Mouse (Mus musculus) cerebellum, postnatal 4 days (tissue): Measurements from ENCODE around the gene Pgm3.
A peak's percentile ranks its signal among the peaks of the same experiment; 100 is the strongest.
"Not testable (repeated sequence)": the region's sequence is repeated elsewhere in the genome, so short reads cannot be mapped to it uniquely, and the experiment has no call there.

Experiments
- DNase-seq, 2 experiments: peaks; one replicate each; pipeline ENCODE4 v3.0.0; 2022; ENCODE audit warnings: low spot score in 2 of 2, mixed read lengths in 1 of 2

The Pgm3 gene

DNA sequence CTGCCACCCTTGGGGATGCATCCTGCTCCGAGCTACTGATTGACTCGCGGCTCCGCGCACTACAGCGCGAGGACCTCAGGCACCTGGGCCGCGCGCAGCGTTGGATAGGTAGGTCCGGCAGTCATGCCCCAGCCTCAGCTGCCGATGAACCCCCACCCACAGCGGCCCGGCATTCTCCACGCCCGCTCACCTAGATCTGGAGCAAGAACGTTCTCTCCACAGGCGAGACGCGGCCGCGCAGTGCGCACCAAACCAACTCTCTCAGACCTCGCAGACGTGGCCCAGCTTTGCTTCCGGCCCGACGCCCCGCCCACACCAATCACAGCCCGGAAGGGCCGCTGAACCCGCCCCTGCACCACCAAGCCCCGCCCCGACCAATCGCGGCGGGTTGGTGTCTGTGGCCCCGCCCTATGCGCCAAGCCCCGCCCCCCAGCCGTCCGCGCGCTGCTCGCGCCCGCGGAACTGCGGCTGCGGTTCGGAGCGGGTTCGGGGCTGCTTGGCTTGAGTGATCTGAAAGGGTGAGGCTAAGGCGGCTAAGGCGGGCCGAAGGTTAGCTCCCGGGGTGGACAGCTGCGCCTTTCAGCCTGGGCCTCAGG is at the start of gene Pgm3, which contains the start of gene Rwdd2a:
Pgm3 (minus strand) TSS at position 303 of the 596 bp plus-strand sequence.
Rwdd2a (plus strand) TSS at position 452 of the 596 bp plus-strand sequence.
- DNase-seq = peak; percentile 97

DNA sequence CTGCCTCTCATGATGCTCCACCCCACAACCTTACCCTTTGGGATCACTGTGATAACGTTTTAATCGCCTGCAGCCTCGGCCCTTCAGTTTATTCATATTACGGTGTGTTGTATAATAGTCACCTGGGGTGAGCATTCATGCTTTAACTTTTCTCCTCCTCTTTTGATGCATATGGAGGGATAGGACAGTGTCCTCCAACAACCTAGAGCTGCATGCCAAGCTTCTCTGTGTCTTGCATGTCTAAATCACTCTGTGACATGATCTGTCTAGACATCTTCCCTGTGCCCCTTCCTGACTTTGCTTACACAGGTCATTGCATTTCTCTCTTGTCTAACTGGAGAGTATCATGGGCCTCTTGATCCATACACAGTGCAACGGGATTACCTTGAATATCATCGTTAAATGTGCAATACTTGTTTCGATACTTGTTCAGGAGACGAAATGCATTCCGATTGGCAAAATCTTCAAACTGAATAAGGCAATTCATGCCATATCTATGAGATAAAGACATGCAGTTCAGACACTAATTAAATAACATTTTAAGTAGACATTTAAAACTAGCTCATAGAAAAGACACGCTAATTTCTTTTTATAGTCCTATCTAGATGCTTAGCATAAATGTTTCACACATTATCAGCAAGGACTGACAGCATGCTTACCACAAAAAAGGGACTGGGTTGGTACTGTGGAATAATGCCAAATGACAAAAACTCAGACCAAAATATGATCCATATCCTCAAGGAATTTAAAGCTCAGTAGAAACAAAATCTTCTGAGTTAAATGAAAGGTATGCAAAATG is 47.9 kb upstream of the Pgm3 start:
- DNase-seq = no peak

DNA sequence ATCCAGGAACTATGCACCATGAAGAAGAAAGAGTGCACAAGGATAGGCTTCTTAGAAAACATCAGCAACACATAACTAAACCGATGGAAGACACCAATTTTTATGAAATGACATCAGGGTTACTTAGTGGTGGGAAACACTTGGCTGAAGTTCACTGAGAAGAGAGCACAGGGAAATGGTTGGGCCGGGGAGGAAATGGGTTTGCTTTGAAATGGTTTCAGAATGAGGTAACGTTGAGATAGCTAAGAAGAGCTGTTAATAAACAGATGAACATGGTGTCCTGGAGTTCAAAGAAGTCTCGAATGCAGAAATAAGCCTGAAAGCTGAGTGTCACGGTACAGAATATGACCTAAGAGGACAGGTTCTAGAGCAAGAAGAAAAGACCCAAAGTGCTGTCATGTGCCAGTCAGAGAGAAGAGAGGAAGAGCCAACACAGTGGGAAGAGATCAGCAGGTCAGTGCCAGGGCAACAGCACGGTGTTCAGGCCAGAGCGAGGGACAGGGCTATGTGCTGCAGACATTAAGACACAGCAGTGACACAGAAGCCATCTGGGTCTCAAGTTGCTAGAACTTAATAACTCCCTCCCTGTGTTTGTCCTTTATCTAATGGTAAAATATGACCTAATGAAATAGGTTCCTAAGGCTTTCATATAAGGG is 46.3 kb upstream of the Pgm3 start:
- no peak for DNase-seq

DNA sequence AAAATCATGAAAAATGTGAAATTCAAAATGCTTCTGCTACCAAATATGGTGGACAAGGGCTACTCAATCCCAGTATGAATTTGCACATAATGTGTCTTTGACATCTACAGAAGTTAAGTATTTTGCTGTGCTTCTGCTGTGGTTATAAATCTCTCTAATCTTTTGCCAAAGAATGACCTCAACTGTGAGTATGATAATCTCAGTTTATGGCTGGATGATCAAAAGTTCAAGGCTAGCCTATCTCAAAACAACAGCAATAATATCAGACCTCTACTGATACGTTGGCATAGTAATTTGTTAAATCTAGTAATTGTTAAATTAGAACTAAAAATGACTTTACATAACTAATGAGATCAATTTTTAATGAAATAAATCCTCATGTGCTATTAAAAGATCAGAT is 44.1 kb upstream of the Pgm3 start:
- DNase-seq = no peak

DNA sequence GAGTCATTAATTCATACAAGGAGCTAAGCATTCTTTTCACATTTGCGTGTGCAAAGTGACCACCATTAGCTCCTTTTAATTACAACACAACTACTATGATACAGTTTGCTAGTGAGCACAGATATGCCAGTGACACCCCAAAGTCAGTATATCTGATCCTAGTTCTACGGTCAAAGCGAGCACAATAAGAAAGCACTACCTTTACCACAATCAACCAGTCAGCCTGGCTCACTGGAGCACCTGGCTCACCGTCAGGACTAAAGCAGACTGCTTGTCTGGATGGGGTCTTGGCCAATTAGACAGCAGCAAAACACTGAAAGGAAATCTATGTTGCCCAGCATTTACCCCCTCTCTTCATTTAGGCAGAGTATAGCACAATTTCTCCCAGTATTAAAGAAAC is 40.4 kb upstream of the Pgm3 start:
- DNase-seq = no peak

DNA sequence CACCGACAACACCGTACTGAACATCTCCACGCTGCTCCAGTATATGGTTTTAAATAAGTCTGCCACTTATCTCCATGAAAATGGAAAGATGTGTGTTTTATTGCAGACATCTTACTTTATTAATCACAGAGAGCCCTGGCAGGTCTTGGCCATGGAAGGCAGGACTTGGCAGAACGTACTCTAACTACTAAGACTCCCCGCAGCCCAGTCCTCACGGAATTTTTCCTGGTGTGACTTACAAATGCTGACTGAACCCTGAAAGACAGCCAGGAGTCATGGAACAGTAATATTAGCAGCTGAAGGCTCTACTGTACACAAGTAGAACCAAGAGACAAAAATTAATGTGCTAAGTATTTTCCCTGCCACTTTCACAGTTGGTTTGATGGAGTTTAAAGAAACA is 34.1 kb upstream of the Pgm3 start:
- no peak for DNase-seq

DNA sequence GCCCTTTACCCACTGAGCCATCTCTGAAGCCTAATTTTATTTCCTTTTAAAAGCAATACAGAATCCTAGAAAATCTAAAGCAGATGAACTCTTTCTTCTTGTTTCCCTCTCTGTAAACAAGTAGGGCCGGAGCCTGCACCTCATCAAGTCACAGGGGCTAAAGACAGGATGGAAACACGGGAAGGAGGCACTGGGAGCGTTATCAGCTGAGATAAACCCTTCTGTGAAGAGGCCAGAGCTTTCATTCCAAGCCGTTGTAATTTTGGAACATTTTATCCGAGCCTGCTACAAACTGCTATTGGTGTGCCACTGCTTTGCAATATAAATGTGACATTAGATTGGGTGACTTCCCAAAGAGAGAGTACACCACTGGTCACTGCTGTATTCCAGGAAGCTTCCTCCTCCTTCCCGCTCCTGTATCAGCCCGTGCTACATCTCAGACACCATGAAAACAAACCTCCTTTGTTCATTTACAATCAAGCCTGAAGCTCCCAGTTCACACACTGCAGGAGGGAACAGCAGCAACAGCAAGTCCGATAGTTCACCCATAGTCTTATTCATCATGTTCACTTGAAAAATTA is 28.2 kb upstream of the Pgm3 start:
- no peak for DNase-seq

DNA sequence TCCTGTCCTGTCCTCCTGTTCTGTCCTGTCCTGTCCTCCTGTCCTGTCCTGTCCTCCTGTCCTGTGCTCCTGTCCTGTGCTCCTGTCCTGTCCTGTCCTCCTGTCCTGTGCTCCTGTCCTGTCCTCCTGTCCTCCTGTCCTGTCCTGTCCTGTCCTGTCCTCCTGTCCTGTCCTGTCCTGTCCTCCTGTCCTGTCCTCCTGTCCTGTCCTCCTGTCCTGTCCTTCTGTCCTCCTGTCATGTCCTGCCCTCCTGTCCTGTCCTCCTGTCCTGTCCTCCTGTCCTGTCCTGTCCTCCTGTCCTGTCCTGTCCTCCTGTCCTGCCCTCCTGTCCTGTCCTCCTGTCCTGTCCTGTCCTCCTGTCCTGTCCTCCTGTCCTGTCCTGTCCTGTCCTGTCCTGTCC is 25.3 kb upstream of the Pgm3 start:
- not testable (repeated sequence) for DNase-seq

DNA sequence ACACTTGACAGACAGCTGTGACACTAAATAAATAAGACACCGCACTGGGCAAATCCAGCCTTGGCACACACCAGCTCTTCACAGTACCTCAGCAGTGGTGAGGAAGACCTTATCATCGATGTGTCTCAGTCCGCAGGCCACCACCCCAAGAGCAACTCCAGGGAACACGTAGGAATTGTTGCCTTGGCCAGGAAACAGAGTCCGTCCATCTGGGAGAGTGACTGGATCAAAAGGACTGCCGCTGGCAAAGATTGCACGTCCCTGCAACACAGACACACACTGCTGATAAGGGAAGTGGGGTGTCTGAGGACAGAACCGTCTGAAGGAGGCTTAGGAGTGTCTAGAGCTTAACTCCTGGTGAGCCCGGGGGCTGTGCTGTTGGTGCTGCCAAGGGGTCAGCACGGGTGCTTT is 22.7 kb upstream of the Pgm3 start:
- not testable (repeated sequence) for DNase-seq

DNA sequence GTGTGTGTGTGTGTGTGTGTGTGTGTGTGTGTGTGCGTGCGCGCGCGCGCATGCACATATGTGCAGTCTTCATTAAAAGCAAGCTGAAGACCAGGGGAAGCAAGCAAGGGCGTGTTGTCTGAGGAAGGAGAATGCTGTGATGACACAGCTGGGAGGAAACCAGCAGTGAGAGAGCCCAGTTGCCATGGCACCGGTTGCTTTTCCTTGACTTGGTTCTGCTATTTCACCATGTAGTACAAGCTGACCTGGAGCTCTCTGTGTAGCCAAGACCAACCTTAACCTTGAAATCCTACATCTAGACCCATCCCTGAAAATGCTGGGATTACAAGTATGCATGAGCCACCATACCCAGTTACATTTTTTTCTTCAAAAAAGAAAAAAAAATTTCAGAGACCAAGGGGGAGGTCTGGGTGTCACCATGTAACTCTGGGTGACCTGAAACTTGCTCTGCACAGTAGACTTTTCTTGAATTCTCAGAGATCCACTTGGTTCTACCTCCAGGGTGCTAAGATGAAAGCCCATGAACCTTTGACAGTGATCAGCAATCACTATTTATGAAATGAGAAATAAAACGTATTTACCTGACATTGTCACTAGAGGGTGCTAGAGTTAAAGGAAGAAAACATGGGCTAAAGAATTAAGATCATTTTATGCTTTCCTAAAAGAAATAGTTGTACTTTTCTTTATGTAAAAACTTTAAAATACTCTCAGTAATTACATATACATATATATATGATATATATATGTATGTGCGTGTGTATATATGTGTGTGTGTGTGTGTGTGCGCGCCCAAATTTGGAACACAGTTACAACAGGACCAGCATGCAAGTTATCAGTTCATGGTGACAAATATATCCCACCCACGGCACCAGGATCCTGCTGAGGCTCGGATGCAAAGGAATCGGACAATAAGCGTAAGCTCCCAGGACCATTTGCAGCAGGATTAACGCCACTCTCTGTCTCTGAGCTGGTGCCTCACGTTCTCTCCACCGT is 21.3 kb upstream of the Pgm3 start:
- no peak for DNase-seq

DNA sequence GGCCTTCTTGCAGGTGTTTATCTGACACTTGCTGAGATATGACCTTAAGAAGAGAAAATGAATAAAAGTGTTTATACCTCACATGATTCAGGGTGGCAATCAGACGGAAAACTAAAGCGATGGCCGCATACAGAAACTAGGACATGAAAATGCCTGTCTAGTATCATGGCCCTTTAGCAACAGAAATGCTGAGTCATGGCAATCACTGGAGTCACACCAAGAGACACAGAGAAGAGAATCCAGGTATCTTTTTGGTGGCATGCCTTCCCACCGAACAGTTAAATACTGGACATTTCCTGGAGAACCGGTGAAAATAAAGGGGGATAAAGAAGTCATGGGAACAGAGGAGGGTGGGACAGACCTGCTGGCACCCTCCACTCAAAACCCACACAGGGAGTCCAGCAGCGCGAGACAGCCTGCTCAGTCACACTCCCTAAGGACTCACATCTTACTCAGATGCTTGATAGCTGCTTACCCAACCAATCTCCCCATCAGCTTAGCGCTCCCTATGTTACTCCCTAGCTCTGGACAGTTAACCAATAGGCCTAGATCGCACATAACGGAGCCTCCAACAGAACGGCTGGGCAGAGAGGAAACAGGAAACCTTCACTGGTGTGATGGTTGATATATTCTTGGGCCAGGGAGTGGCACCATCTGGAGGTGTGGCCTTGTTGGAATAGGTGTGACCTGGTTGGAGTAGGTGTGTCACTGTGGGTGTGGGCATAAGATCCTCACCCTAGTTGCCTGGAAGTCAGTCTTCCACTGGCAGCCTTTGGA is 15.6 kb upstream of the Pgm3 start:
- DNase-seq = no peak

DNA sequence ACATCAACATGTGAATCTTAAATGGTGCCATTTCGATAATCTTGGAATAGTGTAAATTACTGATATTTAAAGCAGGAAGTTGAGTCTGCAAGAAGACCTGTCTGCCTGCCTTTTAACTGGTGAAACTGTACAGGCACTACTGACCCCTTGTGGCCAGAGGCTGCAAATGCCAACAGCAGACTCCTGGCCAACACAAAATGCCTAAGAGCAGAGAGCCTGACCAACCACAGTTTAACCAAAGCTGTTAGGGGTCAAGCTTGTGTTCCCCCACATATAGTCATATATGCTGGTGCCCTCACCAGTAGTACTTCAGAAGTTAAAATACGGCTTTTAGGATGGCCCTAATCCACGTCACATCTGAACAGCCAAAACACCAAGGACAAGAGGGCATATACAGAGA is 12.1 kb upstream of the Pgm3 start:
- peak; percentile 56 to 59 for DNase-seq

DNA sequence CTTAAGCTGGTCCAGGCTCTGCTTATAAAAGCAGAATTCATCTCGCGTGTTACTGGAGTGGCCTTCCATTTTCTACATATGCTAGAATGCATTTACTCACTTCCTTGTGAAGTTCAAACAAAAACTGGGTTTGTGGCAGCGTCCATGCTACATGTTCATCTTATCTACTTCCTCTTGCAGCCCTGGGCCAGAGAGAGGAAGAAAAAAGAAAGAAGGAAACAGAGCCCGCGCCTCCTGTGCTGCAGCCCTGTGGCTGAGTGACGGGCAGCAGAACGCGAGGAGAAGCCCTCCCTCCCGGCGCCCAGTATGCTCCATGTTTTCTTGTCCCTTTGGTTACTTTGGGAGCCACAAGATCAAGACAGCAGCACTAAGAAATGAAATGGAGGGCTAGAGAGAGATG is 8.0 kb upstream of the Pgm3 start:
- DNase-seq = no peak

DNA sequence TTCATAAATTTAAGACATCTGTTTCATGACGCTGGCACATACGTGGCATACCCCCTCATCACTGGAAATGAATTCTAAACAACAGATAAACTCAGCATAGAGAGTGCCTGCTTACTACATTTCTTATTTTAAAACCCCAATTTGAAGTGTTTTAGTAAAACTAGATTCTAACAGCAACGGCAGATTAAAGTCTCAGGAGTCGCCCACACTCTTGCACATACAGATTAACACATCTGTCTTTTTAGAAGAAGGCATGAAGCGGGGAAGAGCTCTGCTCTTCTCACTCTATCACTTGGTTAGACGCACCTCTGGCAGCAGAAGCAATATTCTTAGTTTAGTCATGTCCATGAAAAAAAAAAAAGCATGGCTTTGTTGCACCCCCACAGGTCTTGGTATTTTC is 3.5 kb upstream of the Pgm3 start:
- DNase-seq = no peak

DNA sequence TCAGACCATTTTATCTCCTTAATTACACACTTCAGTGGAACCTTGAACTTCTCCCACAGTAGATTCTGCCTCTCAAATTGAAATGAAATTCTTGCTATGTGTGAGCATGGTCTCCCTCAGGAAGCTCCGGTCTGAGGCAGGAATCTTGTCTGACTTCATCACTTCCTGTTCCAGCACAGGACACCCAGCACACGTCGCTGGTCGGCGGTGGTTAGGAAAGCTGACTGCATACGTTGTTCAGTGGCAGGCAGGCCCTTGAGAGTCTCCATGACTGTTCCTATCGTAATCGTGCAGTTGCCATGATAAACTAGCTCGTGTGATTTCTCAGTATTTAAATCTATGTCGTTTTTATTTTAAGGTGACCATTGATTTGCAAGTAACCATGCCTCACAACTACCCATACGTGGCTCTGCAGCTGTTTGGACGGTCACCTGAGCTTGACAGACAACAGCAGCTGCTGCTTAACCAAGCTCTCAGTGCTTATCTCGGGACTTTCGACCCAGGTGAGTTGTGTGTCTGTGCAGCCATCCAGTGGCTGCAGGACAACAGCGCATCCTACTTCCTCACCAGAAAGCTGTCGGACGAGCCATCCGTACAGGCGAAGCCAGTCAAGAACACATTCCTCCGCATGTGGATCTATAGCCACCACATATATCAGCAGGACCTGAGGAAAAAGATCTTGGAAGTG is 2.1 kb upstream of the Pgm3 start:
- no peak for DNase-seq

DNA sequence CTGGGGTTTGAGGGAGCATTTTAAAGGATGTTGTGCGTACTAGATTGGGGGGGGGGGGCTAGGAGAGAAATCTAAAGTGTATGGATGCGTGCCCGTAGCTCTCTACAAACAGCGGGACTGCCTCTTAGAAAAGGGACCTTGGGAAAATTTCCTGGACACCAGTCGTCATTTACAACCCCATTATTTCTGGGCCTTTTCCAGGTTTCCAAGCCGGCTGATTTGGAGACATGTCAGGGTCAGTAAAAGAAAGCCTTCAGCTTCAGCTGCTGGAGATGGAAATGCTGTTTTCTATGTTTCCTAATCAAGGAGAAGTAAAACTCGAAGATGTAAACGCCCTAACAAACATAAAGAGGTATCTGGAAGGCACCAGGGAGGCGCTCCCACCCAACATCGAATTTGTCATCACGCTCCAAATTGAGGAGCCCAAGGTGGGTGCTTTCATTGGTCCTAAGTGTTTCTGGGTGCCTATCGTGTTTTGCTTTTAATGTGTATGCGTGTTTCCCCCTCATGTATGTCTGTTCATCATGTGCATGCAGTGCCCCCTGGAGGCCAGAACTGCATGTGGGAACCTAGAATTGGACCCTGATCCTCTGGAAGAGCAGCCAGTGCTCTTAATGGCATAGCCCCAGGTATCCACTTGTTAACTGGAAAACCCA is 1.1 kb upstream of the Pgm3 start:
- DNase-seq = peak; percentile 61 to 75

DNA sequence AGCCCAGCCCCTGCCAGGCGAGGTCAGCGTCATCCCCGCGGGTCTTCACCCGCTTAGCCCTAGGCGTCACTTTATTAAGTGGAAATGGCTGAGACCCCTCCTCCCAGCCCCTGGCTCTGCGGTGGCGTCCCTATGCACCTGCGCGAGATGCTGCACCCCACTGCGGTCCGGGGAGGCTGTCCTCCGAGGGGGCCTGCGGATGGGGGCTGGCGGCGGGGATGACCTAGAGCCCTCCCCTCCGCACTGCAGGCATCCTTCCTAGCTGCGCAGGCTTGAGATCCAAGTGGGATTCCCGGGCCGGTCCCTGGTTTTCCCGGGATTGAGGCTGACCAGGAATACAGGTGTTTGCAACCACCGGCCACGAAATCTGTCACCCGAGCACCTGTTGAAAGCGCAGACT is 554 bp upstream of the Pgm3 start:
- peak in 1 of 2 experiments; percentile 37 for DNase-seq

DNA sequence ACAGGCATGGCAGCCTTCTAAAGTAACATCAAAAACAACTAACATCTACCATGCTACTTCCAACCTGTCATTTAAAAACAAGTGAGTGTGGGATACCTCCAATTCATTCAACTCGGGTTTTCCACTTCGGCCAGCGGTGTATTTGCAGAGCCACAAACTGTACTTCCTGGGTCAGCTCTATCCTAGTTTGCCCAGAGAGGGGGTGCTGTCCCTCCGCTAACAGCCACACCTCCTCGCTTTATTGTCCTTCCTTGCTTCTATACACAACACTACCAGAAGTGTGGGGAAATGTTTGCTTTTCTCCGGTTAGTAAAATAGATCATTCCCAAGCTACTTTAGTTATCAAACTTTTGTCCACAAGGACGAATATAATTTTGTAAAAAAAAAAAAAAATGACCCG is 696 bp downstream of the Pgm3 start:
- no peak for DNase-seq

DNA sequence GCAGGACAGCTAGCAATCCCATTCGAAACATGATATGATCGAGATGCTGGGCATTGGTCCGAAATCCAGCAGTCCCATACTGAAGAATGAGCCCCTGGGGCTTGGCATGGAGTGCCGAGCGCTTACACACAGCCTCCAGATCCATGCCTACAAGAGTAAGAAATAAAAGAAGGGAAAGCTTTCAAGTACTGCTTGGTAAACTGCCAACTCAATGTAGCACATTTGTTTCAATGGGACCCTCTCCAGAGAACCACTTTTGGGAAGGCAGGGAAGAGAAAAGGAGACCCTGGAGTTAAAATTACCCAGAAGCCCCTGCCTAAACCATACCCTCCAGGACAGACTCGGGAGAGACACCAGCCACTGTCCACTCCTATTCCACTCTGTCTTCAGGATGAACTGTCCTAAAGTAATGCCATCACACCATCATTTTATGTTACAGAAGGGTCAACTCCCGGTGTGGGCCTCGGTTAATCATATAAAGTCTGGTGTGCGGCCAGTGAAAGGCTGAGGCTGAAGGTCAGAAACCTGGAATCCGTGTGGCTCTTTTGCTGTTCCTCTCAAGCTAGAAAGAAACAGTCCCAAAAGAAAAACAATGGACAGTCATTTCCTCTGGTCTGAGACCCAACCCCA is 1.3 kb downstream of the Pgm3 start:
- no peak for DNase-seq
